Mouse (Mus musculus) midbrain, embryonic 10.5 days (tissue): ENCODE measurements at regions not wholly inside any gene's neighbourhood (a gene's known extent, or its start where the extent isn't known, plus 50 kb on each side); places are given as distances from the start of the nearest gene placed in this dataset.

Experiments used
- DNase-seq: peaks from one replicate; pipeline ENCODE4 v3.0.0-alpha.2; 2017; ENCODE audit warnings: low spot score
- H3K27ac ChIP-seq: fragments of 300-500 bp; sonication (generic); replicated peaks from 2 replicates; pipeline ENCODE4 v1.5.1; 2016; ENCODE audit warnings: mild to moderate bottlenecking
- H3K27me3 ChIP-seq: fragments of 300-500 bp; sonication (generic); 2 replicates; pipeline ENCODE4 v1.6.1; 2016; ENCODE audit warnings: low read depth, mild to moderate bottlenecking; ENCODE audit not compliant: poor library complexity, severe bottlenecking
- H3K36me3 ChIP-seq: fragments of 300-500 bp; sonication (generic); 2 replicates; pipeline ENCODE4 v1.6.1; 2016; ENCODE audit warnings: mild to moderate bottlenecking, moderate library complexity
- H3K4me1 ChIP-seq: fragments of 300-500 bp; sonication (generic); 2 replicates; pipeline ENCODE4 v1.6.1; 2016
- H3K4me3 ChIP-seq: fragments of 300-500 bp; sonication (generic); 2 replicates; pipeline ENCODE4 v1.5.1; 2016; ENCODE audit warnings: mild to moderate bottlenecking, moderate library complexity
- H3K9me3 ChIP-seq: fragments of 300-500 bp; sonication (generic); replicated peaks from 2 replicates; pipeline ENCODE4 v1.6.1; 2016; ENCODE audit warnings: mild to moderate bottlenecking
- WGBS: fragments of 180-500 bp; shearing (Covaris S2); methylation state at CpG from one replicate; pipeline ENCODE4 v1.1.7; 2016; 5-methylcytosine and 5-hydroxymethylcytosine counted together

DNA sequence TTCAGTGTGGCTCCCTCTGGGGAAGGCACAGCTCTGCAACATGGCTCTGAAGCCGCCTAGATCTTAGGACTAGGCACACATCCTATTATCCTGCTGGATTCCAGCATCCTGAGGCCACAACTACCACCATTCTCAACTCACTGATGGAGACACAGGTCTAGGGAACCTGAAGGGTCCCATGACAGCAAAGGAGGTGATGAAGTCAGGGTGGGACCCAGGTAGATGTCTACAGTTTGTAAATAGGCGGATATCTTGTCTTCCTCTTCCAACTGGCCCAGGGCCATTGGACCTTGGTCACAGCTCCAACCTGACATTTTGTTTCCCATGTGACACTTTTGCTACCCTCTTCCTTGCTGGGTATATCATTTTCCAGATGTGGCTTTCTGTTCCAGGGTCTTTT, 106.4 kb downstream of the Vapb start:
- peak; percentile 4 for DNase-seq
- no peak overlapping the region for H3K27ac ChIP-seq
- H3K4me3 ChIP-seq, result no peak overlapping the region
- H3K27me3 ChIP-seq, result no peaks in the 10 kb centered on the region
- H3K36me3 ChIP-seq, result no peaks in the 10 kb centered on the region
- 100% methylated on average over 2 of the region's 2 CpGs for WGBS
- H3K4me1 ChIP-seq, result no peaks in the 10 kb centered on the region
- H3K9me3 ChIP-seq, result no peaks in the 10 kb centered on the region

DNA sequence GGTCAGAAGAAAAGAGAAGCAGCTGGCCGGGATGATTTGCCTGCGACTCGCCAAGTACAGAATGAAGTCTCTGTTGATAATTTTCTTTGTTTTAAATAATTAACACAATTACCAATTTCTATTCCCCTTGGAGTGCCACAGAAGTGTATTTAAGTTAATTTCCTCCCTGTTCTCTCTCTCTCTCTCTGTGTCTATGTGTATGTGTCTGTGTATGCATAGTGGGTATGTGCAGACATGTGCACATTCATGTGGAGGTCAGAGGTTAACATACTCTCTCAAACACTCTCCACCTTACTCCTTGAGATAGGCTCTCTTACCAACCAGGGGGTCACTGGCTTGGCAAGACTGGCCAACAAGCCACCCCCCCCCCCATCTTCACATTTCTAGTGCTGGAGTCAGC, 107.2 kb downstream of the Vapb start:
- H3K36me3 ChIP-seq, result no peaks in the 10 kb centered on the region
- DNase-seq, result peak; percentile 8
- no peaks in the 10 kb centered on the region for H3K4me1 ChIP-seq
- WGBS, result 91% methylated on average over 3 of the region's 3 CpGs
- H3K27me3 ChIP-seq, result no peaks in the 10 kb centered on the region
- H3K9me3 ChIP-seq, result no peaks in the 10 kb centered on the region
- H3K4me3 ChIP-seq, result no peak overlapping the region
- H3K27ac ChIP-seq, result no peak overlapping the region

DNA sequence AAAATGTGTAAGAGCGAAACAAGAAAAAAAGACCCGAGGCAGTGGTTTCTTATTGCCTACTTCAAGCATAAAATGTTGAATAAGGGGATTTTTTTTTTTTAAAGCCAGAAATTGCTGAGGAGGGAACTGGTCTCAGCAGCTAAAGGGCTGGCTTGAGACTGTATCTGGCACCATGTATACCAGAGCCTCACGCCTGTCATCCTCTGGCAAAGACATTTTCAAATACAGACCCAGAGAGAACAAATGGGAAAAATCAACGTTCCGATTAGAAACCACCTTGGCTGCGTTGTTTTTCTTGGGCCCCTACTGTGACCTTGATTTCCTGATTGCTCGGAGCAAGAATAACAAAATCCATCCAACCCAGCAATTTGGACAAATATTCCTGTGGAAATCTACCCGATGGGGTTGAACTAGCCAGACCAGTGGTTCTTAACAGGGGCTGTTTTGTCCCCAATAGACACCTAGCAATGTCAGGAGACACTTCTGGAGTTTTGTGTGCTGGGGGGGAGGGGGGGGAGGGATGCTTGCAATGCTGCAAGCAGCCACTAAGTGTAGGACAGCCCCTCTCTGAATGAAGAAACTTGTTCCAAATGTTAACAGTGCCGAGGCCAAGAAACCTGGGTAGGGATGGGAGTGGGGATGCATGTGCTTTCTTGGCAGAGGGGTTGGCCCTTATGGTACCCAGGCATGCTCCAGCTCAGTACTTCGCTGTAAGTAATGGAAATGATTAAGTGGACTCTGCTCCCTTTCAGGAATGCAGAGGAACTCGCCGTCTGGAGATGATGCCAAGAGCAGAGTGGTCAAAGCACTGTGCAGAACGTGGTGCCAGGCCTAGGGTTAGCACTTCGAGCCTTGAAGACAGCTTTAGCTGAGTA, 108.1 kb downstream of the Vapb start:
- H3K27ac ChIP-seq, result no peak overlapping the region
- H3K4me3 ChIP-seq, result no peak overlapping the region
- no peaks in the 10 kb centered on the region for H3K9me3 ChIP-seq
- 77% methylated on average over 14 of the region's 14 CpGs for WGBS
- peak; percentile 9 for DNase-seq
- no peaks in the 10 kb centered on the region for H3K4me1 ChIP-seq
- no peaks in the 10 kb centered on the region for H3K27me3 ChIP-seq
- H3K36me3 ChIP-seq, result no peaks in the 10 kb centered on the region

DNA sequence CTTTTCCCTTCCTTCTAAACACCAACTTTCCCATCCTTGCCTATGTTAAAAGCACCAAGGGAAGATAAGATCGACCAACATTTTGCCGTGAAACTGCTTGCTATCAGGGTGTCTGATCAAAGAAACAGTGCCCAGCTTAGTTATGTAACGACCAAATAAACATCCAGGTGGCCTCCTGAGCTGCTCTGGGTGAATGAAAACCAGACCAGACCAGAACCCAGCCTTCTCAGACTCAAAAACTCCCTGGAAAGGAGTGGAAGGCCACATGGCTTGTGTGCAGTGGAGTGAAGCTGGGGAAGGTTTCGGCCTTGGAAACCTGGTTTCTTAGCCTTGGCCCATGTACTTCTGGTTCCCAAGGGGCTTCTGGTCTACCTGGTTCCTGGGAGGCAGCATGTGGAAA, 113.7 kb downstream of the Vapb start:
- WGBS, result 85% methylated on average over 4 of the region's 4 CpGs
- Histone ChIP-seq H3K4me1 (0 out of 2 replicates have a peak, but pooled peaks cover 4% of the 10 kb centered on the region), H3K27me3 (no peaks in the 10 kb centered on the region), H3K27ac (no peak overlapping the region), H3K9me3 (no peaks in the 10 kb centered on the region), H3K36me3 (no peaks in the 10 kb centered on the region), H3K4me3 (no peak overlapping the region)
- no peak for DNase-seq

DNA sequence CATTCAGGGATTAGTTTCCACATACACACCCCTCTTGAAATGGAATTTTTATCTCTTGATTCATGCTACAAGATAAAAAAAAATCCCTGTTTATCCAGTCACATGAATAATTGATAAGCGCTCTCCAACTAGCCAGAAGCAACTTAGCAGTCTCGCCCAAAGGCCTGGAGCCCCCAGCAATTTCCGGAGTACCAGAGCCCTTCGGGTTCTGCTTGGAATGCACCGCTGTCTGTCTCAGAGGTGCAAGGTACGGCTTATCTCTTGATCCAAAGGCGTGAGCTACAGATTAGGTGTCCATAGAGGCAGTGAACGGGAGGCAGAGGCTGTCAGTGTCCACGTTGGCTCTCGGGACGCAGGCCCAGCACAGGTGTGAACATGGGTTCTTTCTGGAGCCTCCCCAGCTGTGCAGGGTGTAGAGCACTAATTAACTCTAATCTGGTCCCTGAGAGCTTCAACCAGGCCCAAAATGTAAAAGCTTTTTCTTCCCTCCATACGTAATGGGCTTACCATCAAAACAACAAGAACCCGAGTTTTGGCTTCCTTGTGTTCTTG, 116.9 kb downstream of the Vapb start:
- WGBS, result 78% methylated on average over 13 of the region's 13 CpGs

DNA sequence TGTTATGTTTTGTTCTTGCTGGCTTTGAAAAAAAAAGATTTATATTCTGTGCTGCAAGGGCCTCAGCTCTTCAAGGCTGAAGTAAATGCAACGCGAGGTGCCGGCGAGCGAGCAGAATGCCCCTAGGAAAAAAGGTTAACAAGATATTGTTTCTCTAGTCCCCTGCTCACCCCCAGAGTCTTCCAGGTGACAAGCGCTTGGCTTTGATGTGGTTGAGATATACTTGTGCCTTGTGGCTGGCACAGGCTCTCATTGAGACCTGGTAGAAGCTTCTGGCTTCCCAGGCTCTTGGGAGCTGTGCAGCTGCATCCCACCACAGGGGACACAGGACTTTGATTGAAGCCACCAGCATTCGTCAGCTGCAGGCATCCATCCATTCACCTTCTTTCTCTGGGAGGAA, 117.5 kb downstream of the Vapb start:
- 78% methylated on average over 7 of the region's 7 CpGs for WGBS
- Histone ChIP-seq H3K9me3 (no peaks in the 10 kb centered on the region), H3K27ac (no peak overlapping the region), H3K27me3 (no peaks in the 10 kb centered on the region), H3K4me3 (no peak overlapping the region), H3K36me3 (no peaks in the 10 kb centered on the region), H3K4me1 (0 out of 2 replicates have a peak, but pooled peaks cover 4% of the 10 kb centered on the region)
- DNase-seq, result no peak

More for the DNA sequence above, 116.9 kb downstream of the Vapb start:
- Histone ChIP-seq H3K9me3 (no peaks in the 10 kb centered on the region), H3K4me3 (no peak overlapping the region), H3K36me3 (no peaks in the 10 kb centered on the region), H3K27me3 (no peaks in the 10 kb centered on the region), H3K27ac (no peak overlapping the region), H3K4me1 (0 out of 2 replicates have a peak, but pooled peaks cover 4% of the 10 kb centered on the region)
- DNase-seq, result no peak

DNA sequence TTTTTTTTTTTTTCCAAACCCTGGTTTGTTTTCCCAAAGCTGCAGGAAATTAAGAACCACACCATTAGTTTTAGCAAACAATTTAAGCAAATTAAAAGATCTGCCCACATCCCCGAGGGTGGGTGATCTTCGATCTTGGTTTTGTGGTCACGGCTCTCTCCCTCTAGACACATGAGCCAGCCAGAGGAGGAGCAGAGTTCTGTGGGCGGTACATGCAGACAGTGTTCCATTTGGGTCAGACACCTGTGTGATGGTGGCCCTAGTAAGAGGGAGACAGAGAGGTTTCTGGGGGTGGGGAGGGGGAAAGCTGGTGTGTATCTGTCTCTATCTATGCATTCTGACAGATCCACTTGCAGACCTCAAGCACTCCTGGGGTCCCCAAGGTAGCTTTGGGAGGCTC, 118.0 kb downstream of the Vapb start:
- H3K27me3 ChIP-seq, result no peaks in the 10 kb centered on the region
- H3K4me3 ChIP-seq, result no peak overlapping the region
- WGBS, result 73% methylated on average over 4 of the region's 4 CpGs
- no peak for DNase-seq
- no peak overlapping the region for H3K27ac ChIP-seq
- H3K4me1 ChIP-seq, result 0 out of 2 replicates have a peak, but pooled peaks cover 4% of the 10 kb centered on the region
- H3K9me3 ChIP-seq, result no peaks in the 10 kb centered on the region
- H3K36me3 ChIP-seq, result no peaks in the 10 kb centered on the region

DNA sequence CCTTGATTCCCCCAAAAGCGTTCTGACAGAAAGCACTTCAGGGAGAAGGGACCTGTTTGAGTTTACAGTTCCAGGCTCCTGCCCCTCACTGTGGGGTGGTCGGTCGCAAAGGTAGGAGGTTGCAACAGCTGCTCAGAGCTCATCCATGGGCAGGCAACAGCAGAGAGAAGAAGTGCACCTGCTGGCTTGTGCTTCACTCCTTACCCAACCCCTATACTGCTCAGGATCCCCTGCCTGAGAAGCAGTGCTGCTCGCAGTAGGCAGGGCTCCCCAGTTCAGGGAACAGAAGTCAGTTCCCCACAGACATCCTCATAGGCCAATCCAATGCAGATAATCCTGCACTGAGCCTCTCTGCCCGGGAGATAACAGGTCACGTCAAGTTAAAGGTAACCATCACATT, 119.7 kb downstream of the Vapb start:
- H3K4me1 ChIP-seq, result 0 out of 2 replicates have a peak, but pooled peaks cover 4% of the 10 kb centered on the region
- H3K9me3 ChIP-seq, result no peaks in the 10 kb centered on the region
- WGBS, result 84% methylated on average over 6 of the region's 6 CpGs
- no peaks in the 10 kb centered on the region for H3K27me3 ChIP-seq
- DNase-seq, result no peak
- no peak overlapping the region for H3K4me3 ChIP-seq
- H3K36me3 ChIP-seq, result no peaks in the 10 kb centered on the region
- H3K27ac ChIP-seq, result no peak overlapping the region

DNA sequence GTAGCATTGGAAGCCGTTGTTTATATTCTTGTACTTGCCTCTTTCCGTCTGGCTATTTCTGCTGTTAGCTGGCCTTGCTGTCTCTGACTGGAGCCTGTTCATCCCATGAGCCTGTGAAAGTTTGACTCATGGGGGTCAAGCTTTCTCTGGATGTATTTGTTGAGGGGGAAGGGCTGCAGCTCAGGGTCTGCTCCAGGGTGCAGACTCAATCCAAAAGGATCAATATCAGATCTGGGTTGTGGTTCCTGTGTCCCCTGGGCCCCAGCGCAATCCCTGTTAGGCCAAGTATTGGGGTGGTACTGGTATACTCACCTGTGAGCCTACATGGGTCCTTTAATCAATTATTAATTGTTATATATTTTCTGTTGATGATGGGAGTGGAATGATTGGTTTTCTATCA, 135.7 kb downstream of the Vapb start:
- Histone ChIP-seq H3K36me3 (no peaks in the 10 kb centered on the region), H3K27me3 (no peaks in the 10 kb centered on the region), H3K27ac (no peak overlapping the region), H3K4me1 (no peaks in the 10 kb centered on the region), H3K4me3 (no peak overlapping the region), H3K9me3 (no peaks in the 10 kb centered on the region)
- DNase-seq, result no peak
- 86% methylated on average over 3 of the region's 3 CpGs for WGBS
